Mouse (Mus musculus) gastrocnemius, postnatal 10 days (tissue): ENCODE data around the gene P2ry2. TPM values are rescaled to one million over a fixed set of nuclear protein-coding genes. Genes with fewer than 3 reads are reported as not detected.

Source experiments
- DNase-seq: peaks from one replicate; pipeline ENCODE4 v3.0.0; 2021; ENCODE audit warnings: mixed read lengths
- long read RNA-seq, 2 experiments: library from polyadenylated mRNA; stranded (forward); transcript quantifications; one replicate each; pipeline ENCODE4 v2.0.0; 2021
- total RNA-seq, 2 experiments: library from RNA; stranded (reverse); gene quantifications; 2 replicates each; pipeline ENCODE4 v1.2.3; 2021

The P2ry2 gene
- 10 to 100 TPM; 56.5 to 57.9 TPM for total RNA-seq
- long read RNA-seq, experiment 1, transcript P2ry2-201 (3 exons, 3,011 nt), result major isoform, 108 of 145 reads
- long read RNA-seq, experiment 1, transcript P2ry2-204 (3 exons, 2,372 nt), result minor isoform, 12 of 145 reads
- long read RNA-seq, experiment 1, partial matches to known transcripts, result 0 of 145 reads
- long read RNA-seq, experiment 1, other reads (novel, unspliced or antisense), result 19 of 145 reads
- long read RNA-seq, experiment 2, transcript P2ry2-204 (3 exons, 2,372 nt), result minor isoform, 5 of 135 reads
- long read RNA-seq, experiment 2, transcript P2ry2-201 (3 exons, 3,011 nt), result major isoform, 94 of 135 reads
- long read RNA-seq, experiment 2, transcript P2ry2-202 (2 exons, 2,137 nt), result minor isoform, 8 of 135 reads
- long read RNA-seq, experiment 2, partial matches to known transcripts, result 0 of 135 reads
- long read RNA-seq, experiment 2, other reads (novel, unspliced or antisense), result 26 of 135 reads

DNA sequence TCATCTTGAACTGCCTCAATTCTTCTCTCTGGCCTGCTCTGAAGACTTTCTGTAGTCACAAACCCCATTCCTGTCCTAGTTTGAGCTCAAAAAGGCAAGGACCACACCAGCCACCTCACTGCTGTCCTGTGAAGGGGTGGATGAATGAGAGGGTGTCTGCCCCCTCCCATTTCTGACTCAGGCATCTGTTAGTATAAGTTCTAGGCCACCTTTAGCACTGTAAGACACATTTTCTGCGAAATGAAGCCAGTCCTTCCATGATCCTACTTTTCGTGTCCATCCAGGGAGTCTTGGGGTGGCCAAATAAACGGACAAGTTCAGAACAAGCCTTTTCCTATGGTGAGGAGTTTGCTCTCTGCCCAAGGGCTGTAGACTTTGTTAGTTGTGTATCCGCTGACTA is at the start of gene P2ry2:
TSS of gene P2ry2 (minus strand) at position 326 of the 400 bp plus-strand sequence.
- DNase-seq, result no peak

DNA sequence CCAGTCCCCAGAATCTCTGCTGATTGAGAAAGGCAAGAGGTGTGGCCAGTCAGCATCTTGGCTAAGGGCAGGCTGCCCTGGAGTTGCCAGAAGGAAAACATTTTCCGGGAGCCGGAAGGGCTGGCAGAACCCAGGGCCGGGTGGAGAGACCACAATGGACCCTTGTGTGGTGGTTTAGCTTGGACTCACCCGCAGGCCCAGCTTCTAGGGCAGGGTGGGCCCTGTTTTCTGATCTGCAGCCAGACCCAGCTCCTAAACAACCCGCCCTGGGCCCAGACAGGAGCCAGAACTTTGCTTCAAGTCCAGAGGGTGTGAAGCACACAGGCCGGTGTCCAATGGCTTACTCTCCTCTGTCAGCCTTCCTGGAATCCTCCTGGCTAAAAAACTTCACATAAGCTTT is 49.6 kb upstream of the P2ry2 start:
- DNase-seq, result peak; percentile 22

- DNase-seq, result peak; percentile 88
Observed at GRCm38 (mm10) chr7:101061381-101061780, 48.7 kb upstream of the P2ry2 start.

- DNase-seq, result no peak
Observed at GRCm38 (mm10) chr7:101060476-101060875, 47.8 kb upstream of the P2ry2 start.

- no peak for DNase-seq
Observed at GRCm38 (mm10) chr7:101059188-101059587, 46.5 kb upstream of the P2ry2 start.

DNA sequence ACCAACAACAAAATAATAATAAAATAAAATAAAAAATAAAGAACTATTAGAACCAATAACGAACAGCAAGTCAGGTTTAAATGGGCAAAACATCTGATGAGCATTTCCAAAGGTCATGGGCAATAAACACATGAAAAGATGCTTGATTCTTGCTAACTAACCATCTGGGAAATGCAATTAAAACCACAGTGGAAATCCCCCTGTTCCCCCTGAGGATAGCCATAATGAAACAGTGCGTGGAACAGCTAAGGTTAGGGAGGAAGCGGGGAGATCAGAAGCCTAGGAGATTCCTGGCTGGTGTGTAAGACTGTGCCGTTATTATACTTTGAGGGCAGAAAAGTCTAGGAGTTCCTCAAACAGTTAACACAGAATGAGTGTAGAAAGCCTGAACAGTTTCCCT is 44.6 kb upstream of the P2ry2 start:
- DNase-seq, result no peak

DNA sequence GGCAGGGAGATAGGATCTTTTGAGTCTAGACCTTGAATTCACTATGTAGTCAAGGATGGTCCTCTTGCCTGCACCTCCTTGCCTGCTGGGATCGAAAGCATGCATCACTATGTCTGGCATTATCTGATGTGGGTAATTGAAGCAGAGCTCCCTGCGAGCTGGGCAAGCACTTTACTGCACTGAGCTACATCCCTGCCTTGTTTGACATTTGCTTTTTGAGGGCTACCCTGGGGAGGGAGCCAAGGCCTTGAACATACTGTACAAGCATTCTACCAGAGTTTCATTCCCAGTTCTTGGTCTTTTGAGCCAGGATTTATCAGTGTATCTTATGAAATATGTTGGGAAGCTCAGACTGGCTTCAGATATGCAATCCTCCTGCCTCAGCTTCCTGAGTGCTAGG is 40.5 kb upstream of the P2ry2 start:
- DNase-seq, result no peak

- peak; percentile 51 for DNase-seq
Observed at GRCm38 (mm10) chr7:101051551-101052221, 39.0 kb upstream of the P2ry2 start.

DNA sequence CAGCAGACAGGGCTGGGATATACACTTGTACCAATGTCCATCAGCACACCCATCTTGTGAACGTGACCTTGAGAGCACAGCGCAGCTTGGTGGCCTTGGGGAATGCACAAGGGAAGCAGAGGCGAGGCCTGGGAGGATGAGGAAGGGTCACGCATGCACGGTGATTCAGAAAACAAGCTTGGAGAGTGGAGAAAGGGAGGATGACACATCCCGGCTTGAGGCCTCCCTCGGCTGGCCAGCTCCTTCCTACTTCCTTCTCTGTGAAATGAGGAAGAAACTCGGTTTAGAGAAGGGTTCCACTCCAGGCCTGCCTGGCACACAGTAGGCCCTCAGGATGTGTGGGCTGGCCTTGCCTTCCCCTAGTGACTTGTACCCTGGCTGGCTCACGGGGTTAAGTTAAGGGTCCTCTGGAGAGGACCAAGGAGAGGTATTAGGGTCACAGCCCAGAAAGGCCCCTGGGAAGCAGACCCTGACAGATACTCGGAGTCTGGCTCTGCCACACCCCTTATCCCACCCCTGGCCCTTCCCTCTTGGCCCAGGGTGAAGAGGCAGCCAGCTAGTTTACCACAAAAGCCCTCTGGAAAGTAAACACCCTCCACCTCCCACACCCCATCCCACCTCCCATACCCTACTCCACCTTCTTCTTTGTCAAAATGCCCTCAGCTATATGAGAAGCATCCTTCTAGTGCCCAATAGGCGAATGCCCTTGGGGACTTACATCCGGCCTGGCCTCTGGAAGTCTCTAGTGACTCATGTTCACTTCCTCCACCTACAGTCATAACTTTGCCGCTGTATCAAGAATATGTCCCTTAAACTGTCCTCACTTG is 38.3 kb upstream of the P2ry2 start:
- no peak for DNase-seq

DNA sequence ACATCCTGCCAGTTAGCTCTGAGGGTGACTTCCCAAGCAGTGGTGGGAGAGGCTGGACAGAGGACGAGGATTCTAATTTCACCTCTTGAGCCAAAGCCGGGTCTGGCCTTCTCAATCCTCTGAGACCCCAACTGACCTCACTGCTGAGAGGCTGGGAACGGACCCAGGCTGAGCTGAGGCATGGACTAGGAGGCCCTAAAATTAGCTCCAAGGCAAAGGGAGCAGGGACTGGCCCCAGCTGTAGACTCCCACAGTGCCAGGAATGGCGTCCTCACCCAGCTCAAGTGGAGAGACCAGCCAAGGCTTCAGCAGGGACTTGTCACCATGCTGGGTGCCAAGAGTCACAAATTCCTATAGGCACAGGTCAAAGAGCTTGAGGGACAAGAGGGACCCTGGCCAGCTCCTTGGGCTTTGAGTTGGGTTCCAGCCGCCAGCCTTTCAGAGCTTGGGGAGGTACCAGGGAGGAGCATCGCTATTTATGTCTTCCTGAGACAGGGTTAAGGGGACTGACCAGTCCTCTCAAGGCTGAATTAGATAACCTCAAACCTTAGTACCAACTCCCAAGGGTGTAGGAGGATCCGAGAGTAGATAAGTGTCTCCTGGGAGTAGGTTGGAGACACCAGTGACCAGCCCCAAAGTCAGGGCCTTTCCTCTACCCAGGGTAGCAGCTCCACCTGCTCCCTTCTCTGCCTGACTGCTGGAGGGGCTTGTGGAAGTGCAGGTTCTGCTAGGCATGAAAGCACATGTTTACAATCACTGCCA is 36.8 kb upstream of the P2ry2 start:
- peak; percentile 72 for DNase-seq

DNA sequence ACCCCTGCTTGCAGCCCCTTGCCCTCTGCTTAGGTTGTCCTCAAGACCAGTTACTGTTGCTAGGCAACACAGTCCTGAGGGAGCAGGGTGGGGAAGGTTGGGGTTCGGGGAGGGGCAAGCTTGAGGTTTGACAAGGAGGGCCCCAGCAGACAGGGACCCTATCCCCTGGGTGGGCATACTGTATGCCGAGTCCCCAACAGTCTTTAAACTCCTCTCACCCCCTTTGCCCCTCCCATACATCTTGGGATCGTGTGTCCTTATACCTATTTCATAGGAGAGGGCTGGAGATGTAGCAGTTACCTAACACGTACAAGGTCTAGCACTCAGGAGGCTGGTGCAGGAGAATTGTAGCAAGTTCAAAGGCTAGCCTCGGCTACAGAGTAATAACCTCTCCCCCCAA is 35.6 kb upstream of the P2ry2 start:
- DNase-seq, result no peak

- no peak for DNase-seq
Observed at GRCm38 (mm10) chr7:101043846-101044541, 31.3 kb upstream of the P2ry2 start.

DNA sequence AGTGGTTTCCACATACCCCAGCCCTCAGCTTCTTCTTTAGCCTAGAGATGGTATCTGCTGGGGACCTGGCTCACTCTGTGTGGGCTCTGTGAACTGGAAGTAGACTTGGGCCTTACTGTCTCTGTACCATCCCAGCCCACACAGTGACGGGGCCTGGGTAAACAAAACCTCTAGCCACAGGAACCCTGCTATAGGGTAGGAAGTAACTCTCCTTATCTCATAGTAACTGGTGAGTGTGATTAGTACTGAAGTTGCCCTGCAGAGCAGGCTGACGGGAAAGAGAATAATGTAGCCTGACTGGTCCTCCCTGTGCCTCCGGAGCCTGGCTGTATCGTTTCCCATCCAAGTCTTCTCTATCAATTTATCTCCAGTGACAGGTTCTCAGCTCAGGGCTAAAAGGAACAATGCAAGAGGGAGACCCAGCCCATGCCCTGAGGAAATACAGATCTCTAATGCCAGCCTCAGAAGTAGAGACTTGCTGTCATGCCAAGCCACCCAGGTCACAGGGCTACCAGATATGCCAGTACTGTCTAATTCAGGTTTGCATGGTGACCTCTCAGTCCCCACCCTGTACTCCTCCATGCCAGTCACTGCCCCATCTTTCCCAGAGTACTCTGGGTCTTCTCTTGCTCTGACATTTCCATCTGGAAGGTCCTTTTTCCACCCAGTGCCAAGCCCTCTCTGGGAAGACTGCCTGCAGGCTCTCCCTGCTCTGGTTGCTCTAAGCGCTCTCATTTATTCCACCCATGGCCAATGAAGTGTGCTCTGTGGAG is 29.5 kb upstream of the P2ry2 start:
- DNase-seq, result no peak

DNA sequence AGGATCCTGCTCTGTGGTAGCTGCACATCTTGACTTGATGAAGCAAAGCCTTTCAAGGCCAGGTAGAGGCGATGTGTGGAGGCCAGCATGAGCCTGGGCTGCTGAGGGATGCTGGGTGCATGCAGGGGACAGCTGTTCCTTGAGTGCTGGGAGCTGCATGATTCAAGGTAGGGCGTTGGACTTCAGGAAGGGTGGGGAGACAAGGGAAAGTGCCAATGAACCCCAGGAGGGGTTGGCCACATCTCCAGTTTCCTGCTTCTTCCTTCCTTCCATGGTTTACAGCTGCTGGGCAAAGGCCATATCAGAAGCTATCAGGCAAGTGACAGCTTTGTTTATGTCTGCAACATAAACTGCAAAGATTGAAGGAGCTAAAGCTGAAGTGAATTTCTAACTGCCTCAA is 28.9 kb upstream of the P2ry2 start:
- DNase-seq, result no peak

- DNase-seq, result no peak
Observed at GRCm38 (mm10) chr7:101033371-101033770, 20.7 kb upstream of the P2ry2 start.

GRCm38 (mm10) chr7:101031234-101031633 is 18.6 kb upstream of the P2ry2 start:
- no peak for DNase-seq

- peak; percentile 49 for DNase-seq
Observed at GRCm38 (mm10) chr7:101030756-101031155, 18.1 kb upstream of the P2ry2 start.

DNA sequence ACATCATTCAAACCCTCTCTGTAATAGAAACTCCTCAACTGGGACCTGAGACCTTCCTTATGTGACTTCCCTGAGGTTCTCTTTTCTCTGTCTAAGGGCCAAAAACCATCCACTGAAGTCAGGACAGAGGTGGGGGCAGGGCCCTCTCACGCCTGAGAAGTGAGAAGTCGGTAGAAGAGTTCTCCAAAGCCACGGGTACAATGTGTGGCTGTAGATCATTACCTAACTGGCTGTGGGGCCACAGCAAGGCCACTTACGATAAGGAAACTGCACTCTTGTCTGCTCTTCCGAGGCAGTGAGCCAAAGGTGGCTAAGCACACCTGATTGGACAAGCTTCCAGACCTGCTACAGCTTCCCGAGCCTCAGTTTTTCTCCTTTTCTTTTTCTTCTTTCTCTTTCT is 16.8 kb upstream of the P2ry2 start:
- no peak for DNase-seq

GRCm38 (mm10) chr7:101028991-101029390 is 16.3 kb upstream of the P2ry2 start:
- no peak for DNase-seq

GRCm38 (mm10) chr7:101028444-101028757 is 15.7 kb upstream of the P2ry2 start:
- peak; percentile 31 for DNase-seq
